Mouse (Mus musculus) heart, adult 2 months (tissue): Measurements from ENCODE around the gene Kpna3.
A peak's percentile ranks its signal among the peaks of the same experiment; 100 is the strongest.

ENCODE experiments used
- CTCF ChIP-seq: fragments of 200-600 bp; IDR thresholded peaks from 2 replicates; pipeline ENCODE4 v1.8.1; 2022; ENCODE audit warnings: antibody characterized with exemption, mild to moderate bottlenecking, moderate library complexity
- EP300 ChIP-seq: fragments of 200-500 bp; IDR thresholded peaks from 2 replicates; pipeline ENCODE4 v1.6.1; 2011; ENCODE audit warnings: low read depth, low read length, control low read depth; ENCODE audit not compliant: insufficient read depth
- POLR2A ChIP-seq: fragments of 200-500 bp; IDR thresholded peaks from 2 replicates; pipeline ENCODE4 v1.6.1; 2011; ENCODE audit warnings: mild to moderate bottlenecking, low read depth, low read length, control low read depth; ENCODE audit not compliant: insufficient read depth

DNA sequence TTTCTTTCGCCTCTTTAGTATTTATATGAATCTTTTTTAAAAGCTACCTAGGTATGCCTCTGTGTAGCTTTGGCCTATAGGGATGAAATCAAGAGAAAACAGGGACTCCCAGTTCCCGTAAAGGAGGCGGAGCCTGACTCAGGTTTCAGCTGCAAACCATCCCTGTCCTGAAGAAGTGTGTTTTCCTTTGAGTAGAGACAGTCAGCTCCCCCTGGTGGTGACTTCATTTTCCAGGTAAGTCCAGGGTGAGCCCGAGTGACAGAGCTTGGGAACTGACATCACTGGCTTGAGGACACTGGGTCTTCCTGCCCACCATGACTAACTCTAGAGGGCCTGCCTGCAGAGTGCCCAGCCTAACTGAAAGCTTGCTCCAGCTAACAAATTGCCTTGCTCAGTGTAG, 122.8 kb downstream of the Kpna3 start:
- TF ChIP-seq EP300 (no peak), CTCF (peak; percentile 79), POLR2A (no peak)
